Mouse (Mus musculus): ENCODE measurements around the gene Pappa. TPM values are rescaled to one million over a fixed set of nuclear protein-coding genes. Genes with fewer than 3 reads are reported as not detected.

The Pappa gene
- polyA plus RNA-seq, 1 experiment from 2014 or later, result 0.87 TPM

- WGBS, result 51% methylated on average over 6 of the region's 6 CpGs
- Histone ChIP-seq H3K4me2 (ENCODE audit: low read depth, low read length) (no peak overlapping the region), H3K27ac (ENCODE audit: low read length) (no peak overlapping the region), H3K36me3 (ENCODE audit: control insufficient read depth, insufficient read depth, low read length) (no peaks in the 10 kb centered on the region), H3K4me3 (ENCODE audit: low read length) (no peak overlapping the region), H3K4me1 (replicated peaks; ENCODE audit: control insufficient read depth, insufficient read depth, low read length) (peaks cover 4% of the 10 kb centered on the region; the same call in 1 of the 2 replicates), H3K27me3 (ENCODE audit: control insufficient read depth, insufficient read depth, low read depth, low read length) (no peaks in the 10 kb centered on the region), H3K9ac (ENCODE audit: low read length) (no peak overlapping the region), H3K9me3 (ENCODE audit: control insufficient read depth, low read length) (no peaks in the 10 kb centered on the region)
- ATAC-seq (ENCODE audit: low read depth), result peak; percentile 77
These were observed 65.0 kb downstream of the Pappa start for GRCm38 (mm10) chr4:65188921-65189485.

- WGBS, result 67% methylated on average over 3 of the region's 3 CpGs
- H3K4me1 ChIP-seq (replicated peaks; ENCODE audit: control insufficient read depth, insufficient read depth, low read length), result no peaks in the 10 kb centered on the region
- H3K9ac ChIP-seq (ENCODE audit: low read length), result no peak overlapping the region
- H3K36me3 ChIP-seq (ENCODE audit: control insufficient read depth, insufficient read depth, low read length), result no peaks in the 10 kb centered on the region
- H3K4me3 ChIP-seq (ENCODE audit: low read length), result no peak overlapping the region
- H3K9me3 ChIP-seq (ENCODE audit: control insufficient read depth, low read length), result no peaks in the 10 kb centered on the region
- H3K27me3 ChIP-seq (ENCODE audit: control insufficient read depth, insufficient read depth, low read depth, low read length), result no peaks in the 10 kb centered on the region
- no peak overlapping the region for H3K27ac ChIP-seq (ENCODE audit: low read length)
- no peak overlapping the region for H3K4me2 ChIP-seq (ENCODE audit: low read depth, low read length)
- no peak for ATAC-seq (ENCODE audit: low read depth)
These were observed 68.8 kb downstream of the Pappa start for GRCm38 (mm10) chr4:65192810-65193209.

GRCm38 (mm10) chr4:65195971-65196370, 72.0 kb downstream of the Pappa start:
- WGBS, result 88% methylated on average over 1 of the region's 1 CpGs
- no peak overlapping the region for H3K4me2 ChIP-seq (ENCODE audit: low read depth, low read length)
- H3K36me3 ChIP-seq (ENCODE audit: control insufficient read depth, insufficient read depth, low read length), result no peaks in the 10 kb centered on the region
- no peaks in the 10 kb centered on the region for H3K4me1 ChIP-seq (replicated peaks; ENCODE audit: control insufficient read depth, insufficient read depth, low read length)
- H3K4me3 ChIP-seq (ENCODE audit: low read length), result no peak overlapping the region
- no peak overlapping the region for H3K27ac ChIP-seq (ENCODE audit: low read length)
- ATAC-seq (ENCODE audit: low read depth), result no peak
- no peak overlapping the region for H3K9ac ChIP-seq (ENCODE audit: low read length)
- no peaks in the 10 kb centered on the region for H3K27me3 ChIP-seq (ENCODE audit: control insufficient read depth, insufficient read depth, low read depth, low read length)
- H3K9me3 ChIP-seq (ENCODE audit: control insufficient read depth, low read length), result no peaks in the 10 kb centered on the region

GRCm38 (mm10) chr4:65203666-65204065, 79.7 kb downstream of the Pappa start:
- Histone ChIP-seq H3K27me3 (ENCODE audit: control insufficient read depth, insufficient read depth, low read depth, low read length) (no peaks in the 10 kb centered on the region), H3K4me3 (ENCODE audit: low read length) (no peak overlapping the region), H3K9ac (ENCODE audit: low read length) (no peak overlapping the region), H3K36me3 (ENCODE audit: control insufficient read depth, insufficient read depth, low read length) (no peaks in the 10 kb centered on the region), H3K4me2 (ENCODE audit: low read depth, low read length) (no peak overlapping the region), H3K4me1 (replicated peaks; ENCODE audit: control insufficient read depth, insufficient read depth, low read length) (no peaks in the 10 kb centered on the region), H3K9me3 (ENCODE audit: control insufficient read depth, low read length) (no peaks in the 10 kb centered on the region), H3K27ac (ENCODE audit: low read length) (no peak overlapping the region)
- WGBS, result 72% methylated on average over 5 of the region's 5 CpGs
- ATAC-seq (ENCODE audit: low read depth), result no peak

GRCm38 (mm10) chr4:65205446-65205845, 81.5 kb downstream of the Pappa start:
- Histone ChIP-seq H3K9ac (ENCODE audit: low read length) (no peak overlapping the region), H3K4me2 (ENCODE audit: low read depth, low read length) (no peak overlapping the region), H3K4me1 (replicated peaks; ENCODE audit: control insufficient read depth, insufficient read depth, low read length) (no peaks in the 10 kb centered on the region), H3K27ac (ENCODE audit: low read length) (no peak overlapping the region), H3K36me3 (ENCODE audit: control insufficient read depth, insufficient read depth, low read length) (no peaks in the 10 kb centered on the region), H3K27me3 (ENCODE audit: control insufficient read depth, insufficient read depth, low read depth, low read length) (no peaks in the 10 kb centered on the region), H3K9me3 (ENCODE audit: control insufficient read depth, low read length) (no peaks in the 10 kb centered on the region), H3K4me3 (ENCODE audit: low read length) (no peak overlapping the region)
- 77% methylated on average over 2 of the region's 2 CpGs for WGBS
- ATAC-seq (ENCODE audit: low read depth), result no peak

GRCm38 (mm10) chr4:65209369-65210015, 85.5 kb downstream of the Pappa start:
- 18% methylated on average over 3 of the region's 3 CpGs for WGBS
- H3K27ac ChIP-seq (ENCODE audit: low read length), result no peak overlapping the region

GRCm38 (mm10) chr4:65216682-65217081, 92.7 kb downstream of the Pappa start:
- H3K27me3 ChIP-seq (ENCODE audit: control insufficient read depth, insufficient read depth, low read depth, low read length), result no peaks in the 10 kb centered on the region
- no peak overlapping the region for H3K27ac ChIP-seq (ENCODE audit: low read length)
- H3K36me3 ChIP-seq (ENCODE audit: control insufficient read depth, insufficient read depth, low read length), result no peaks in the 10 kb centered on the region
- no peaks in the 10 kb centered on the region for H3K9me3 ChIP-seq (ENCODE audit: control insufficient read depth, low read length)
- no peak overlapping the region for H3K4me3 ChIP-seq (ENCODE audit: low read length)
- no peak for ATAC-seq (ENCODE audit: low read depth)
- H3K4me1 ChIP-seq (replicated peaks; ENCODE audit: control insufficient read depth, insufficient read depth, low read length), result peaks cover 14% of the 10 kb centered on the region
- no peak overlapping the region for H3K9ac ChIP-seq (ENCODE audit: low read length)
- 55% methylated on average over 3 of the region's 3 CpGs for WGBS
- H3K4me2 ChIP-seq (ENCODE audit: low read depth, low read length), result no peak overlapping the region

More at GRCm38 (mm10) chr4:65209369-65210015, 85.5 kb downstream of the Pappa start:
- H3K4me2 ChIP-seq (ENCODE audit: low read depth, low read length), result no peak overlapping the region
- no peak overlapping the region for H3K4me3 ChIP-seq (ENCODE audit: low read length)
- H3K9ac ChIP-seq (ENCODE audit: low read length), result no peak overlapping the region
- ATAC-seq (ENCODE audit: low read depth), result peak; percentile 64; the same call in 1 of the 2 replicates
- no peaks in the 10 kb centered on the region for H3K27me3 ChIP-seq (ENCODE audit: control insufficient read depth, insufficient read depth, low read depth, low read length)
- H3K9me3 ChIP-seq (ENCODE audit: control insufficient read depth, low read length), result no peaks in the 10 kb centered on the region
- no peaks in the 10 kb centered on the region for H3K36me3 ChIP-seq (ENCODE audit: control insufficient read depth, insufficient read depth, low read length)
- H3K4me1 ChIP-seq (replicated peaks; ENCODE audit: control insufficient read depth, insufficient read depth, low read length), result no peaks in the 10 kb centered on the region

- no peaks in the 10 kb centered on the region for H3K9me3 ChIP-seq (ENCODE audit: control insufficient read depth, low read length)
- H3K4me3 ChIP-seq (ENCODE audit: low read length), result no peak overlapping the region
- ATAC-seq (ENCODE audit: low read depth), result peak; percentile 96
- WGBS, result 13% methylated on average over 9 of the region's 9 CpGs
- H3K27me3 ChIP-seq (ENCODE audit: control insufficient read depth, insufficient read depth, low read depth, low read length), result no peaks in the 10 kb centered on the region
- peak overlapping the region; percentile 23 for H3K27ac ChIP-seq (ENCODE audit: low read length)
- H3K36me3 ChIP-seq (ENCODE audit: control insufficient read depth, insufficient read depth, low read length), result no peaks in the 10 kb centered on the region
- H3K4me2 ChIP-seq (ENCODE audit: low read depth, low read length), result peak overlapping the region; percentile 26
- H3K4me1 ChIP-seq (replicated peaks; ENCODE audit: control insufficient read depth, insufficient read depth, low read length), result peaks cover 14% of the 10 kb centered on the region
- H3K9ac ChIP-seq (ENCODE audit: low read length), result no peak overlapping the region
These were observed 93.8 kb downstream of the Pappa start for GRCm38 (mm10) chr4:65217651-65218364.

- no peak for ATAC-seq (ENCODE audit: low read depth)
- Histone ChIP-seq H3K4me1 (replicated peaks; ENCODE audit: control insufficient read depth, insufficient read depth, low read length) (no peaks in the 10 kb centered on the region), H3K27me3 (ENCODE audit: control insufficient read depth, insufficient read depth, low read depth, low read length) (no peaks in the 10 kb centered on the region), H3K36me3 (ENCODE audit: control insufficient read depth, insufficient read depth, low read length) (no peaks in the 10 kb centered on the region), H3K9ac (ENCODE audit: low read length) (no peak overlapping the region), H3K4me2 (ENCODE audit: low read depth, low read length) (no peak overlapping the region), H3K4me3 (ENCODE audit: low read length) (no peak overlapping the region), H3K9me3 (ENCODE audit: control insufficient read depth, low read length) (no peaks in the 10 kb centered on the region), H3K27ac (ENCODE audit: low read length) (no peak overlapping the region)
- WGBS, result 88% methylated on average over 4 of the region's 4 CpGs
These were observed 99.9 kb downstream of the Pappa start for GRCm38 (mm10) chr4:65223901-65224300.
